Mouse (Mus musculus): Measurements from ENCODE around the gene Wfdc12. TPM values are rescaled to one million over a fixed set of nuclear protein-coding genes. Genes with fewer than 3 reads are reported as not detected.
A peak's percentile ranks its signal among the peaks of the same experiment; 100 is the strongest.

Gene Wfdc12
- total RNA-seq, 1 experiment from 2014 or later, result not detected

- DNase-seq, result no peak
Observed at GRCm38 (mm10) chr2:164175850-164176249, 14.6 kb downstream of the Wfdc12 start.

DNA sequence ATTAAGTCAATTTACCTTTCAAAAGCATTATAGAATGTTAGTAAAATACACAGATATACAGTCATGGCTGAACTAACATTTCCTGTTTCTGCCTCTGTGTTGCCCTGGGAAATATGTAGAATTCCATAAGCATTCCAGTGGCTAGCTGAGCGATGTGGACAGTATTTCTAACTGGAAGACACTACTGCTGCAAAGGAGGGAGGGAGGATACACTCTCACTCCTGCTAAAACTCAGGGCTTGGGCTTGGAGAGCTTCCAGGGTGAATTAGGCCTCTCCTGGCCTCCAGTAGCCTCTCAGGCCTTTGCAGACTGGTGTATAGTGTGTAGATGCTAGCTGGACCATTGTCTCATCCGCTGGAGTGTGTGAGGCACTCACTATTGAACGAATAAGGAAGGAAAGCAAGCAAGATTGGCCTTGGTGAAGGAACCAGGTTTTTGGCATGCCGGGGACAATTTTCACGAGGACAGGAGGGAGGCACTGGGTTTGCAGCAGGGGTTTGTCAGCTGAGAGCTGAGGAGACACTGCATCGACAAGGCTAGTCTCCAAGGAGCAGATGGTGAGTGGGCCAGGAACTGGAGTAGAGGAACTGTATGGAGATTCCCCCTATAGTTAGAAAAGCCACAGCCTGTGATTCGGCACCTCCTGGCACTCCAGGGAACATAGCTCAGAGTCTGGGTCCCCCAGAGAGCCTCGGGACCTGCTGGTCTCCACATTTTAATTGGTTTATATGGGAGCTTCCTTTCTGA lies 15.6 kb downstream of the Wfdc12 start:
- no peak for DNase-seq

GRCm38 (mm10) chr2:164173394-164173793 lies 17.0 kb downstream of the Wfdc12 start:
- DNase-seq, result peak; percentile 24

GRCm38 (mm10) chr2:164170902-164171301 lies 19.5 kb downstream of the Wfdc12 start, which contains the start of gene Kcns1:
Gene Kcns1, minus strand, starts transcription at chr2:164171113.
- DNase-seq, result no peak

GRCm38 (mm10) chr2:164170326-164170725 lies 20.1 kb downstream of the Wfdc12 start:
- DNase-seq, result no peak

DNA sequence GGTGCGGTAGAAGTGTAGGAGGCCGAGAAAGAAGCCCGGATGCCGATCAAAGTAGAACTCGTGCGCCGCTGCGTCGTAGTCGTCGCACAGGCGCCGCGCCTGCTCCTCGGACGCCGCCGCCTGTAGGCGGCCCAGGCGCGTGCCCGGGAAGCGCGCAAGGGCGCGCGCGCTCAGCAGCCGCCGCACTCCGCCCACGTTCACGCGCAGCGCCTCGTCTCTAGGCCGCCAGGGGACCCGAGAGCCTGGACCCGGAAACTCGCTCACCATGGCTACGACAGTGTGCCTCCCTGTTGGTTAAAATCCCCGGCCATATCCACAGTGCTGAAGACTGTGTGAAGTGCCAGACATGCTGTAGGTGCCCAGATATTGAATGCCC lies 21.8 kb downstream of the Wfdc12 start:
- DNase-seq, result no peak

DNA sequence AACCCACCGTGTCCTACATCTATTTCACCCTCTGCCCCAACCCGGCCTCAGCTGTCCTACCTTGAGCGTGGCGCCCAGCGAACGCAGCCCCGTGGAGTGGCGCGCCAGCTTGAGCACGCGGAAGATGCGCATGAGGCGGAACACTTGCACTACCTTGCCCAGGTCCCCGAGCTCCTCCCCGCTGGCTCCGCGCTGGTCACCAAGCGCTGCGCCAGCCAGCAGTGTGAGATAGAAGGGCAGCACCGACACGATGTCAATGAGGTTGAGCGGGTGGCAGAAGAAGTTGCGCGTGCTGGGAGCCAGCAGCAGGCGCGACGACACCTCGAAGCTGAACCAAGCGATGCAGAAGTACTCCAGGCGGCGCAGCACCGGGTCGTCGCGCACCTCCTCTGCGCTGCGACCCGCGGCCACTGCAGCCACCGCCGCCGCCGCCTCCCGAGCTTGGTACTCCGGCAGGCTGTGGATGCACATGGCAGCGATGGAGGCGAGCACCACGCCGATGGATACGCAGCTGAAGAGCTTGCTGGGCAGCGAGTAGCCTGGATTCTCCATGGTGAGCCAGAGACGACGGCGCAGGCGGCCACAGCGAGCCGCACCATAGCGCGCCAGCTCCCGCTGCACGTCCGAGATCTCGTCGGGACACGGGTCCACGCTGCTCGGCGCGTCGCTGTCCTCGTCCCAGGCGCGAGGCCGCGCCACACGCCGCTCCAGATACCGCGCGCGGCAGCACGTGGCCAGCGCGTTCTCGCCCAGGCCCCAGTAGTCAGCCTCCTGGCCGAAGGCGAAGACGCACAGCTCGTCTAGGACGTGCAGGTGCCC lies 22.4 kb downstream of the Wfdc12 start:
- DNase-seq, result no peak

DNA sequence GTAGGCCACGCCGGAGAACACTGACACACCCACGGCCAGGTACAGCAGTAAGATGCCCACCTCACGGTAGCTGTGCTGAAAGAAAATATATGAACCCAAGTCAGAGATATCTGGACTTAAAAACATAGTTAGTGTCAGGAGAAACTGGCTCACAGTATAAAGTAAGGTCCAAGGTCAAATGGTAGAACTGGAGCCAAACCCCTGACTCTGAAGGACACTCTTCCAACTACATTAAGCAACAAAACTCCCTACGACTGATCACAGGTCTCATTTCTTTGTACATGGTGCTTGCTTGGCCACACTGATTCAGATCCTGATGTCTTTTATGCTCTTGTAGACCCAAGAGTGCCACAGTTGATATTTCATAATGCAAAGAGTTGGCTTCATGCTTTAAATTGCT lies 25.5 kb downstream of the Wfdc12 start:
- no peak for DNase-seq

DNA sequence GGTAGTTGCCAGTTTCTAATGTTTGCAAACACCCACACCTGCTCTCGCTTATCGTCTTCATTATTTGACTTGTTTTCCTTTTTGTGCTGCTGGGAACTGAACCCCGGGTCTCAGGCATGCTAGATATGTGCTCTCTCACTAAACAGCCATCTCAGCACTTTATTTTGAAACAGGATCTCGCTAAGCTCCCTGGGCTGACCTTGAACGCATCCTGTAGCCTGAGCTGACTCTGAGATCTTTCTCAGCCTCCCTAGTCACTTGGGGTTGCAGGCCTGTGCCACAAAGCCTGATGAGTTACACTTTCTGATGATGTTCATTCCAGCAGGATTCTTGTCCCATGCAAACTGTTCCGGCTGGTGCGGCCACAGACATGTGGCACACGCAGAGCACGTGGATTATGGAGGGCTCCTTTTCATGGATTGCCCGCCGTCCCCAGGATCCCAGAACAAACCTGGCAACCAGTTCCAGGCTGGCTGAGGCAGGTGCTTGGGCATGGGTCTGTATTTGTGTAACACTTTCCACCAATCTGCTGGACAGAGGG lies 28.8 kb downstream of the Wfdc12 start:
- no peak for DNase-seq

GRCm38 (mm10) chr2:164158838-164159237 lies 31.6 kb downstream of the Wfdc12 start:
- no peak for DNase-seq

DNA sequence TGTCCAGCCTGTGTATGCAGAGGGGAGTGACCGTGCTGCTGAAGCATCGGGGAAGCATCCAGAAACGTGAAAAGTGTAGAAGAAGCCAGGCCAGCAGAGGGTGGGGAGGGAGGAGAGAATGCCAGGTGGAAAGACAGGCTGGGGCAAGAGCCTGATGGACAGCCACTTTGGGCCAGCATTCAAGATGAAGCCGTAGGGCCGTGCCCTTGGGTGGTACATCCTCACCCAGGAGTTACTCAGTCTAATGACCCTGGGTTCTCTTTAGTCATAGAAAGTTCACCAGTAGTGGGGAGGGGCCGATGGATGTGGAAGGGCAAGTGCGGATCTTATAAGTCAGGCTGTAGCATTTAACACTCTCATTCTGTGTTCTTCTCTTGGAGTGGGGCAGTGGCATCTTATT lies 34.2 kb downstream of the Wfdc12 start:
- DNase-seq, result peak; percentile 14

GRCm38 (mm10) chr2:164154007-164154406 lies 36.4 kb downstream of the Wfdc12 start:
- DNase-seq, result no peak

GRCm38 (mm10) chr2:164152341-164152740 lies 38.1 kb downstream of the Wfdc12 start:
- no peak for DNase-seq

- no peak for DNase-seq
Observed at GRCm38 (mm10) chr2:164150086-164150760, 40.2 kb downstream of the Wfdc12 start.

DNA sequence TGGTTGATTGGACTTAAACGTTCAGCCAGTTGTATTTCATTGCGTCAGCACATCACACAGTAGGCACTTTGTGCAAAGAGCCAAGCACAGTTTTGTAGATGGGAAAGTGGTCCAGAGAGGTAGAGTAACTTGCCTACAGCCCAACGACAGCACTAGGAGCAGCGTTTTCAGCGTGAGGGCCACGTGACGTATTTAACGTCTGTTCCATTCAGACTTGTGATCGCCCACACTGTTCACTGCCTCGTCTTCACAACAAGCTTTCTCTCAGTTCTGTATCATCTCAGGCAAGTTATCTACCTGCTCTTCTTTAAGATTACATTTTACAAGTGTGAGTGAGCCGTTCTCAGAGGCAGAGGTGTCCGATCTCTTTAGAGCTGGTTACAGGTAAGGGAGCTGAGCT lies 43.9 kb downstream of the Wfdc12 start:
- DNase-seq, result no peak

GRCm38 (mm10) chr2:164144541-164144940 lies 45.9 kb downstream of the Wfdc12 start:
- no peak for DNase-seq

DNA sequence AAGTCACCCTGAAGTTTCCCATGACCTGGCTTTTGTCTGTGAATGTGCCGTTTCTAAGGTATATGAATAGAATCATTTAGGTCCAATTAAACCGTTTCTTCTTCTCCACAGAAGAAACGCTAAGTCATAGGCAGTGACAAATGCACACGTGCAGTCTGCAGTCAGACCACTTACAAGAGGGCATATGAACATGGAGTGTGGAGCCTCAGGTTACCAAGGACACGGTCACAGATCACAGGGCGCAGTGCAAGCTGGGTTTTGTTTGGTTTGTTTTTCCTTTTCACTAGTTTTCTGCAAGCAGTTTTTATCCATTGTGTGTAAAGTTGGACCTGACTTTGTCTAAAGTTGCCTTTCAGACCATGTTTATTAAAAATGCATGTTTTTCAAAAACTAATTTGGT lies 46.4 kb downstream of the Wfdc12 start:
- no peak for DNase-seq

GRCm38 (mm10) chr2:164142021-164142420 lies 48.4 kb downstream of the Wfdc12 start:
- DNase-seq, result peak; percentile 24

All from adrenal gland, postnatal 25 days (tissue).